Mouse (Mus musculus): Measurements from ENCODE around the gene Zic2.
"Not testable (repeated sequence)": the region's sequence is repeated elsewhere in the genome, so short reads cannot be mapped to it uniquely, and the experiment has no call there.

Gene Zic2

DNA sequence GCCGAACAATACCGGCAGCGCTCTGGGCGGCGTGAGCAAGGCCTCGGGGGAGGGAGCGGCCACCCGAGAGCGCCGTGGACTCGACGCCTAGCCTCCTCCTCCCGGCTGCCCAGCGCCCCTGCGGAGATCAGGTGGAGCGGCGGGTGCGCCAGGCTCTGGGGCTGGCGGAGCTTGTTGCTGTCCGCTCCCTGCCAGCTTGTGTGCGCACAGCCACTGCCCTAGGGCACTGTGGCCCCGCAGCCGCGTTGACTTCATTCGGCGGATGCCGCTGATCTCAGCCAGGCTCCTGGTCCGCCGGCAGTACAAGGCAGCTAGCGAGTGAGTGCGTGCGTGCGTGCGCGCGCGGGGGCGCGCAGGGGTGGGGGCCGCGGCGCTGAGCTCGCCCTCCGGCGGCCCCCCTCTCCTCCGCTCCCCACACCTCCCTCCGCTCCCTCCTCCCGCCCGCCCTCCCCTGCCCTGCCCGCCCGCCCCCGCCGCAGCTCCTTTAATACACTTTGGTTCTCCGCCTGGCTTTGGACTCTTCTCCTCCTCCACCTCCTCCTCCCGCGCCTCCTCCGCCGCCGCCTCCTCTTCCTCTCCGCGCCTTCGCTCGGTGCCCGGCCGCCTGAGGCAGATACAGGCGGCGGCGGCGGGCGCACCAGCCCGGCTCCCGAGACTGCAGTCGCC lies at the start of gene Zic2:
Gene Zic2 (plus strand): TSS at position 545 of the 666 bp plus-strand sequence.
- no peak for DNase-seq

- DNase-seq = no peak
Measured at GRCm38 (mm10) chr14:122426529-122427203, 48.6 kb upstream of the Zic2 start.

DNA sequence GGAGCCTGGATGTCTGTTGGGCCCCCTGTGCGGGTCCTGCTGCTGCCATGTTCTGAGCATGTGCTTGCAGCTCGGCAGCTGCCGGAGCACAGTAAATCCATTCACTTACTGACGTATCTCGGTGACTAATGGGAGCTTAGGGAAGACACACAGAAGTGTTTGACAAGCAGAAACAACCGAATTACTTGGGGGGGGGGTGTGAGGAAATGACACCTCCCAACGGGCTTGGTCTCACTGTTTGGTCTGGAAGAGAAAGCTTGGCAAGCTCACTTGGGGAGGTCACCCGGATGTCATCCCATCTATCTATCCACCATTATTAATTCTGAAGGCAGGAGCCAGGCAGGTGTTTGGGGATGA lies 48.1 kb upstream of the Zic2 start:
- no peak for DNase-seq

DNA sequence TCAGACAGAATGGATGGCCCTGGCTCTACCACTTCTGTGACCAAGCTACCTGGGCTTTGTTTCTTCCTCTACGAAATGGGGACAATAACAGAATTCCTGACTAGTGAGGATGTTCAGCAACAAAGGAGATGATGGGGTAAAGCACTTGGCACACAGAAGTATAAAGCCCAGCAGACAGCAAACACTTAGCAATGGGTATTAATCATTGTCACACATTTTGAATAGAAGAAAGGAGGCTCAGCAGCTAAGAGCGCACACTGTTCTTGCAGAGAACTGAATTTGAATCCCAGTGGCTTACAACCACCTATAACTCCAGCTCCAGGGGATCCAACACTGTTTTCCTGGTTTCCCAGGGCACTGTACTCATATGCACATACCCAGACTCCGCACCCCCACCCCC lies 47.6 kb upstream of the Zic2 start:
- DNase-seq = no peak

GRCm38 (mm10) chr14:122432558-122432957 lies 42.7 kb upstream of the Zic2 start:
- DNase-seq = no peak

DNA sequence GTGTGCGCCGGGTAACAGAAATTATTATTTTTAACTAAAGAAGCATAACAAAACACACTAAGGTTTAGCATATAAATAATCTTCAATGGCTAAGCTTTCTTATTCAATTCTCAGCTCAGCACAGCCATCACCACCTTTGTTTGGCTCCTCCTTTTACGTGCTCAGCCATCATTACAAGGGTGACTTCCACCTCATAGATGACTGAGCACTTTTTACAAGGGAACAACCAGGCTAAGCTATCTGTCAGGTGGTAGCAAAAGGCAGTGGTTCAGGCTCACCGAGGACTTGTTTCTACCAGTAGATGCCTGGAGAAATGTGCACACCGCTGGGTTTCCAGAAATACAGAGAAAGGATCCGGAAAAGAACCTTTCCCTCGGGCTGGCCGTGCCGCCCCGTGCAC lies 41.2 kb upstream of the Zic2 start:
- no peak for DNase-seq

DNA sequence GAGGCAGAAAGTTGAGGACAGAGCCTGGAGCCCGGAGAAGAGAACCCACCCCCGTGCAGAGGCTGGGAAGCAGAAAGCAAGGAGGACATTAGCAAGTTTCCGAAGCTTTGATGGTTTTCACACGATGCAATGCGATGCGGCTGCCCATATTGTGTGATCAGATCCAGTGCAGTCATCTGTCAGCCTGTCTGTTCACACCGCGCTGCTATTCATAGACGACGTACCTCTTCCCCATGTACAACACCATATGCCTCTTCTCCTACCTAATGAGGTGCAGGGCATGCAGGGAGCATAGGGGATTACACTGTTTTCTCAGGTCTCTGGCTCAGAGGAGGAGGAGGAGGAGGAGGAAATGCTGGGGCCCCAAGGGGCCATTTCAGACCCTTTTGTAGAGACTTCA lies 38.4 kb upstream of the Zic2 start:
- DNase-seq = no peak

GRCm38 (mm10) chr14:122449601-122450495 lies 25.4 kb upstream of the Zic2 start:
- DNase-seq = no peak

- DNase-seq = no peak
Measured at GRCm38 (mm10) chr14:122450496-122451382, 24.5 kb upstream of the Zic2 start, which contains the start of gene Gm5089. TSS of gene Gm5089 (minus strand) at chr14:122451115.

DNA sequence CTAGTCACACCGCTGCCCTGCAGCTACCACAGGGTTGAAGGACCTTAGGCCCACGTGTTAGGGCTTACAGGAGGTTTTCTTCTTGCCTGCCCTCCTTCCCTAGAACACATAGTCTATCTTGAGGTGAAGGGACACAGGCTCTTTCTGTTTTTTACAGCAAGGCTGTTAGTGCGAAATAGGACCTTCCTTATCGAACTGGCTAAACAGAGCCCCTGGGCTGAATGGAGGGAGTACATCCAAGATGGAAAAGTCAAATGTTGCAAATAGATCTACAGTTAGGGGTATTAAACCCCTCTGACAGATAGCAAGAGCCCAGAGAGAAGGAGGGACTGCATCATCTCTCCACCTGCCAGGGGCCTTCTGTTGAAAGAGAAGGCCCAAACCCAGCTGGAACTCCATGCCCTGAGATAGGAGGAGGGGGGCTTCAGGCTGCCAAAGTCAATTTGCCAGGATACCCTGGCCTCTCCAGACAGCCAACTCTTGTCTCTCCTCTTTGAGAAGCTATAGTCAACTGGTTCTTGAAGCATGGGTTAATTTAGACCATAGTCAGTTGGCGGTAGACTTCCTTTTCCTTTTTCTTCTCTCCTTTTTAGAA lies 23.6 kb upstream of the Zic2 start:
- no peak for DNase-seq

- DNase-seq = no peak
Measured at GRCm38 (mm10) chr14:122452701-122453387, 22.4 kb upstream of the Zic2 start.

GRCm38 (mm10) chr14:122453388-122453995 lies 21.7 kb upstream of the Zic2 start:
- no peak for DNase-seq

DNA sequence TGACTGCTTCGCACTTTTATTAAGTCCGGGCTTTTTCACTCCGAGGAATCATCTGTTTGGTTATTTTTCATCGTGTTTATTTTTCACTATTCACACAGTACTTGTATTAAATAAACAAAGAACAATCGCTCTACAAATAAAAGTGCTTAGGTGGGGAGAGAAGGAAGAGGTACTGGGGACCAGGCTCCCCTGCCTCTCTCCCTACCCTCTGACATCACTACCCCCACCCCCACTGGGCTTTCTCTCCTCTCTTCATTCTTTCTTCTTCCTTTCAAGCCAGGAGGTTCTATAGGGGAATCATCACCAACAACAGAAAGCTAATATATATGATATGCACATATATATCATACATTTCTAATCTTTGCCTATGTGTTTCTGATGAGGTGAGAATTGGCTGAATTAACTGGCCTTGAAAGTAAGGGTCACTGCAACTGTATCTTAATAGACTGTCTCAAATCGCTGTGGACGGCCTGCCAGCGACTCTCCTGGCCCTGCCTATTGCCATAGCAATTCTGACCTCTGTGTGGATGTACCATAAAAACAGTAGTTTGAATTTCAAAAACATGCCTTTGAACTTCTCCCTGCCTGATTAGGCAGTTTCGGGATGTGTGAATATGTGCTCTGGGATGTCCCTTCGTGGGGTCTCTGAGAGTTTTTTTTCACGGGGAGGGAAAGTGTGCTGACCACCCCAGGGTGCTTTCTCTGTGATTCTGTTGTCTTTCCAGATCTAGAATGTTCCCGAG lies 21.1 kb upstream of the Zic2 start:
- no peak for DNase-seq

DNA sequence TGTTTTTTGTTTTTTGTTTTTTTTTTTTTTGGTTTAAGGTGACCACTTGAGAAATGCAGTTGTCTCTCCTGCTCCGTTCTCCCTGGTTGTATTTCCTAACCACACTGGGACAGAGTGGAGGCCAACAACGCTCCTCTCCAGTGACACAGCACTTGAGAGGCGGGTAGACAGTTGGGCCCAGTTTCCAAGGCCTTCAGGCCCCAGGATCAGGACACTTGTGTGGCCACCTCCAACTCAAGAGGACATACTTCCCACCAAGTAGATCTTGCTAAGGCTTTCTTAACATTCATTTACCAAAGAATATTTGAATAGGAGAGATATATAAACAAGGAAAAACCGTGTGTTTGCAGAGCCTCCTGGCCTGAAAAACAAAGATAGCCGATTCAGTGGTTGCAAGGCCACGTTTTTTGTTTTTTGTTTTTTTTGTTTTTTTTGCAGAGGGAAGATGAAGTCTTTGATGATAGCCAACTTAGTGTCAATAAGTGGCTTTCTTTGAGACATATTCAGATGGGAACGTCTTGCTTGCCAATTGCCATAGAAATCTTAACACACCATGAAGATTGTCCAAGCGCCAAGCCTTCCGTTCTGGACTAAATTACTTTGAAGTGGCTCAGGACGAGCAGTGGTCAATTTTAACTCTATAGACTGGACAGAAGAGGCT lies 20.2 kb upstream of the Zic2 start:
- no peak for DNase-seq

DNA sequence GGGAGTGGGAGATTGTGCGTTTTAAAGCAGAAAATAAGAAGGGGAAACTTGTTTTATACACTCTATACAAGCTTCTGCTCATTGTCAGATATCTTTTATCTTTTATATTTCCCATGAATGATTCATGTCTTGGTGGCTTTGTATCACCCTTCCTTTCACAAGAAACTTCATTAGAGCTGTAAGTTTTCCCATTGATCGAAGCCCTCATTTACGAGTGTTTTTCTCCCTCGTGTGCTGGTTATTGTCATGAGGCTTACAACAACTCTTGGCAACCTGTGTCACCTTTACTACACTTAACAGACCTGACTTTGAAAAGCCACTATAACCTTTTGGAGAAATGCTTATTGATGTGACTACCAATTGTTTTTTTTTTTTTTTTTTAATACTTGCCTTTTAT lies 19.7 kb upstream of the Zic2 start:
- DNase-seq = no peak

- not testable (repeated sequence) for DNase-seq
Measured at GRCm38 (mm10) chr14:122459332-122459731, 15.9 kb upstream of the Zic2 start.

GRCm38 (mm10) chr14:122459776-122460175 lies 15.5 kb upstream of the Zic2 start:
- DNase-seq = no peak

GRCm38 (mm10) chr14:122460226-122460625 lies 15.0 kb upstream of the Zic2 start:
- no peak for DNase-seq

DNA sequence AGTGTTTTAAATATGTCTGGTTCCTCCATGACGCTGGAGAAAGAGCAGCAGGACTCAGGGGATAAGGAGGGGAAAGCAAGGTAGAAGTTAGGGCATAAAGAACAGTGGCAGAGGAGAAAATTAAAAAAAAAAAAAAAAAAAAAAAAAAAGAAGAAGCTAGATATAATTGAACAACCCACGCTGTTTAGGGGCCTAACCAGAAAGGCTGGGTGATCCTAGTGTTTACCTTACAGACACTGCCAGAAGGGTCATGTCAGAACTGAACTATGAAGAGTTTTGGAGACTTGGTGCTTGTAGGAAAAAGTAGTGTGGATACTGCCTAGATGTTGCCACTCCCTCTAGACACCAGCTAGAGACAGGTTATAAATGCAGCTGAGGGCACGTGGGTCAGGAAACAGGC lies 13.7 kb upstream of the Zic2 start:
- no peak for DNase-seq

DNA sequence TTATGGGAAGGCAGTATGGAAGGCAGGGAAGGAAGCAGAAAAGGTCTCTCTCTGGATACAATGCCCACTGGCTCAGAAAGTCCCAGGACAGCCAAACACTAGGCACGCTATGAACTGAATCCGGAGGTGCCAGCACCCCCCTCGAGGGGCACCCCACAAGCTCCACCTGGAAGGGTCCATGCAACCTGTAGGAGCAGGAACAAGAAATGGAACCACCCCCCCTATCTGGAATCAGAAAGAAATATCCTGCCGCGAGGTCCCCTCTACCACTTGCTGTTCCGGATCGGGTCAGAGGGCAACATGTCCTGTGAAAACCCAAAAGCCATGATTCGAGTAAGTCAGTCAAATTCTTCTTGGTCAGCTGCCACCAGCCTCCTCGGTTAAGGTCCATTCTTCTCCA lies 13.3 kb upstream of the Zic2 start:
- no peak for DNase-seq
